Mouse (Mus musculus) liver, embryonic 12.5 days (tissue): Measurements from ENCODE around the gene Atp2b1. TPM values are rescaled to one million over a fixed set of nuclear protein-coding genes. Genes with fewer than 3 reads are reported as not detected.

ENCODE experiments used
- ATAC-seq: fragments of 200-750 bp; cut with Nextera tagmentation; 2 replicates; pipeline ENCODE4 v1.8.0; 2017; ENCODE audit warnings: moderate number of reproducible peaks, mild to moderate bottlenecking, moderate library complexity
- H3K27ac ChIP-seq: fragments of 300-500 bp; sonication (generic); 2 replicates; pipeline ENCODE4 v1.5.1; 2016; ENCODE audit warnings: mild to moderate bottlenecking
- H3K27me3 ChIP-seq: fragments of 300-500 bp; sonication (generic); replicated peaks from 2 replicates; pipeline ENCODE4 v1.6.1; 2016; ENCODE audit warnings: mild to moderate bottlenecking, moderate library complexity
- H3K36me3 ChIP-seq: fragments of 300-500 bp; sonication (generic); 2 replicates; pipeline ENCODE4 v1.6.1; 2016; ENCODE audit warnings: mild to moderate bottlenecking, moderate library complexity
- H3K4me1 ChIP-seq: fragments of 300-500 bp; sonication (generic); 2 replicates; pipeline ENCODE4 v1.6.1; 2016
- H3K4me2 ChIP-seq: fragments of 300-500 bp; sonication (generic); 2 replicates; pipeline ENCODE4 v1.6.1; 2016; ENCODE audit warnings: mild to moderate bottlenecking, moderate library complexity
- H3K4me3 ChIP-seq: fragments of 300-500 bp; sonication (generic); 2 replicates; pipeline ENCODE4 v1.5.1; 2016; ENCODE audit warnings: mild to moderate bottlenecking, moderate library complexity
- H3K9ac ChIP-seq: fragments of 300-500 bp; sonication (generic); 2 replicates; pipeline ENCODE4 v1.6.1; 2016; ENCODE audit warnings: mild to moderate bottlenecking, moderate library complexity
- H3K9me3 ChIP-seq: fragments of 300-500 bp; sonication (generic); replicated peaks from 2 replicates; pipeline ENCODE4 v1.6.1; 2016; ENCODE audit warnings: mild to moderate bottlenecking, moderate library complexity
- WGBS: fragments of 180-500 bp; shearing (Covaris S2); methylation state at CpG from one replicate; pipeline ENCODE4 v1.1.7; 2016; ENCODE audit not compliant: insufficient replicate concordance; 5-methylcytosine and 5-hydroxymethylcytosine counted together
- polyA plus RNA-seq: library from polyadenylated mRNA; unstranded; fragments of >200 nt; fragmentation: Nextera tagmentation; extraction: Ambion mirVana; gene quantifications from 2 replicates; pipeline ENCODE4 v1.2.1, GENCODE M21; 2016

Gene Atp2b1
- polyA plus RNA-seq, 1 experiment from 2014 or later = 46.9 TPM

GRCm38 (mm10) chr10:99050093-99050492 is 135.9 kb downstream of the Atp2b1 start:
- WGBS = 69% methylated on average over 7 of the region's 7 CpGs
- H3K27me3 ChIP-seq = no peaks in the 10 kb centered on the region
- no peak overlapping the region for H3K27ac ChIP-seq
- H3K4me1 ChIP-seq = no peaks in the 10 kb centered on the region
- no peak overlapping the region for H3K9ac ChIP-seq
- no peaks in the 10 kb centered on the region for H3K9me3 ChIP-seq
- H3K4me2 ChIP-seq = no peak overlapping the region
- no peaks in the 10 kb centered on the region for H3K36me3 ChIP-seq
- no peak for ATAC-seq
- no peak overlapping the region for H3K4me3 ChIP-seq

DNA sequence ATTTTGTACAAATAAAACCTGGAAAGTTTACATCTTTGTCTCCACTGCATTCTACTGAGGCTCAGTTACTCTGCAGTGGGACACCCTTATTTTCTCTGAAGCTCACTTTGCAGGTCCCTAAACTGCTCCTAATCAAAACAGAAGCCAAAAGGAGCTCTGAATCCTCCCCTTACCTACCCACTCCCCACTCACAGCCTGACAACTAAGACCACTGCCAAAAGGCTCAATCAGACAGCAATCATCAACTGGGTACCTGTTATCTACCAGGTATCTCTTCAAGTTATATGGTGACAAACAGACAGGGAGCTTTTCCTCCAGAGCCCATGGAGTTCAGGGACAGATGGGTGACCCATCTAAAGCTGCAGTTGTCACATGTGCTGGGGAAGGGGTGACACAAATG is 138.9 kb downstream of the Atp2b1 start:
- H3K4me2 ChIP-seq = no peak overlapping the region
- no peak overlapping the region for H3K4me3 ChIP-seq
- no peak for ATAC-seq

GRCm38 (mm10) chr10:99060588-99060987 is 146.4 kb downstream of the Atp2b1 start:
- ATAC-seq = no peak
- H3K27me3 ChIP-seq = no peaks in the 10 kb centered on the region
- 61% methylated on average over 7 of the region's 7 CpGs for WGBS
- no peaks in the 10 kb centered on the region for H3K9me3 ChIP-seq
- H3K4me2 ChIP-seq = no peak overlapping the region
- H3K27ac ChIP-seq = no peak overlapping the region
- H3K4me1 ChIP-seq = no peaks in the 10 kb centered on the region
- no peak overlapping the region for H3K4me3 ChIP-seq
- H3K9ac ChIP-seq = no peak overlapping the region
- no peaks in the 10 kb centered on the region for H3K36me3 ChIP-seq

More for the DNA sequence above, 138.9 kb downstream of the Atp2b1 start:
- Histone ChIP-seq H3K4me1 (no peaks in the 10 kb centered on the region), H3K36me3 (no peaks in the 10 kb centered on the region), H3K9ac (no peak overlapping the region), H3K9me3 (no peaks in the 10 kb centered on the region), H3K27ac (no peak overlapping the region), H3K27me3 (no peaks in the 10 kb centered on the region)

- H3K4me1 ChIP-seq = no peaks in the 10 kb centered on the region
- no peak overlapping the region for H3K9ac ChIP-seq
- H3K4me3 ChIP-seq = no peak overlapping the region
- H3K27me3 ChIP-seq = no peaks in the 10 kb centered on the region
- no peaks in the 10 kb centered on the region for H3K9me3 ChIP-seq
- no peaks in the 10 kb centered on the region for H3K36me3 ChIP-seq
- ATAC-seq = no peak
- no peak overlapping the region for H3K4me2 ChIP-seq
- 78% methylated on average over 10 of the region's 10 CpGs for WGBS
- no peak overlapping the region for H3K27ac ChIP-seq
Observed at GRCm38 (mm10) chr10:99061418-99061817, 147.2 kb downstream of the Atp2b1 start.

GRCm38 (mm10) chr10:99062546-99062945 is 148.3 kb downstream of the Atp2b1 start:
- Histone ChIP-seq H3K27ac (no peak overlapping the region), H3K9me3 (no peaks in the 10 kb centered on the region), H3K4me3 (no peak overlapping the region), H3K9ac (no peak overlapping the region), H3K4me2 (no peak overlapping the region), H3K4me1 (no peaks in the 10 kb centered on the region), H3K36me3 (no peaks in the 10 kb centered on the region), H3K27me3 (no peaks in the 10 kb centered on the region)
- no peak for ATAC-seq
- whole genome bisulfite sequencing = 60% methylated on average over 5 of the region's 5 CpGs

Other genes starting within 250 kb of the Atp2b1 start
- gene Poc1b, start 192.6 kb downstream of the Atp2b1 start, polyA plus RNA-seq = 8.5 and 8.7 TPM in 2 replicates
- gene Galnt4, start 193.8 kb downstream of the Atp2b1 start, polyA plus RNA-seq = 4.2 and 4.5 TPM in 2 replicates
- gene Phxr2, start 211.9 kb downstream of the Atp2b1 start, polyA plus RNA-seq = not detected in 2 replicates